Mouse (Mus musculus) liver, postnatal 0 days (tissue): ENCODE measurements around the gene Olfr1378. TPM values are rescaled to one million over a fixed set of nuclear protein-coding genes. Genes with fewer than 3 reads are reported as not detected.
A peak's percentile ranks its signal among the peaks of the same experiment; 100 is the strongest.

Experiments used
- ATAC-seq: fragments of 200-750 bp; cut with Nextera tagmentation; 2 replicates; pipeline ENCODE4 v1.8.0; 2017; ENCODE audit warnings: mild to moderate bottlenecking, moderate library complexity
- DNase-seq: peaks from one replicate; pipeline ENCODE4 v3.0.0-alpha.2; 2016
- H3K27ac ChIP-seq: fragments of 300-500 bp; sonication (generic); 2 replicates; pipeline ENCODE4 v1.5.1; 2014; ENCODE audit warnings: antibody characterized with exemption, moderate library complexity, mild to moderate bottlenecking, low read depth
- H3K27me3 ChIP-seq: fragments of 300-500 bp; sonication (generic); 2 replicates; pipeline ENCODE4 v1.6.1; 2014; ENCODE audit warnings: low read length, control low read depth, mixed read lengths; ENCODE audit not compliant: insufficient read depth
- H3K36me3 ChIP-seq: fragments of 300-500 bp; sonication (generic); replicated peaks from 2 replicates; pipeline ENCODE4 v1.6.1; 2014; ENCODE audit warnings: mild to moderate bottlenecking, control low read depth, low read length, moderate library complexity, mixed read lengths; ENCODE audit not compliant: insufficient read depth
- H3K4me1 ChIP-seq: fragments of 300-500 bp; sonication (generic); 2 replicates; pipeline ENCODE4 v1.6.1; 2014; ENCODE audit warnings: antibody characterized with exemption, mild to moderate bottlenecking, control low read depth; ENCODE audit not compliant: insufficient read depth
- H3K4me2 ChIP-seq: fragments of 300-500 bp; sonication (generic); 2 replicates; pipeline ENCODE4 v1.6.1; 2014; ENCODE audit warnings: low read depth, mild to moderate bottlenecking, low read length, moderate library complexity, mixed read lengths
- H3K4me3 ChIP-seq: fragments of 300-500 bp; sonication (generic); 2 replicates; pipeline ENCODE4 v1.5.1; 2014; ENCODE audit warnings: low read depth, low read length
- H3K9ac ChIP-seq: fragments of 300-500 bp; sonication (generic); replicated peaks from 2 replicates; pipeline ENCODE4 v1.6.1; 2014; ENCODE audit warnings: mild to moderate bottlenecking, moderate library complexity
- H3K9me3 ChIP-seq: fragments of 300-500 bp; sonication (generic); 2 replicates; pipeline ENCODE4 v1.6.1; 2016; ENCODE audit warnings: mild to moderate bottlenecking, control low read depth, low read length, mixed read lengths
- CTCF ChIP-seq: sonication (generic); IDR thresholded peaks from 2 replicates; pipeline ENCODE4 v1.5.1; 2016; ENCODE audit warnings: antibody characterized with exemption, low read depth
- EP300 ChIP-seq: IDR thresholded peaks from 2 replicates; pipeline ENCODE4 v1.6.1; 2016; ENCODE audit warnings: antibody characterized with exemption, low read depth, mild to moderate bottlenecking
- WGBS: fragments of 180-500 bp; shearing (Covaris S2); extraction: QIAGEN DNeasy Blood & Tissue Kit; methylation state at CpG from one replicate; pipeline ENCODE4 v1.1.7; 2014; ENCODE audit not compliant: insufficient replicate concordance; 5-methylcytosine and 5-hydroxymethylcytosine counted together
- polyA plus RNA-seq: library from polyadenylated mRNA; unstranded; fragments of >200 nt; fragmentation: Nextera tagmentation; extraction: Ambion mirVana; gene quantifications from 2 replicates; pipeline ENCODE4 v1.2.1, GENCODE M21; 2015

Olfr1378 gene
- polyA plus RNA-seq = not detected in 2 replicates

- TF ChIP-seq EP300 (no peak), CTCF (no peak)
- ATAC-seq (no peak), DNase-seq (no peak)
- no peak within 1 kb of the TSS for H3K27ac ChIP-seq
- no peaks in the 10 kb centered on the region for H3K9me3 ChIP-seq
- H3K4me1 ChIP-seq = no peaks in the 10 kb centered on the region
- H3K27me3 ChIP-seq = no peaks in the 10 kb centered on the region
- no peak within 1 kb of the TSS for H3K9ac ChIP-seq
- H3K4me3 ChIP-seq = no peak within 1 kb of the TSS
- 81% methylated on average over 11 of the region's 11 CpGs for WGBS
- no peak within 1 kb of the TSS for H3K4me2 ChIP-seq
- H3K36me3 ChIP-seq = no peaks in the 10 kb centered on the region
Observed at GRCm38 (mm10) chr11:50966230-50966629, at the start of gene Olfr1378. Gene Olfr1378 (plus strand): TSS chr11:50966530.

GRCm38 (mm10) chr11:50930469-50931014 is 35.8 kb upstream of the Olfr1378 start:
- no peaks in the 10 kb centered on the region for H3K36me3 ChIP-seq
- WGBS = 10% methylated on average over 14 of the region's 14 CpGs
- ATAC-seq (no peak), DNase-seq (no peak)
- H3K27me3 ChIP-seq = no peaks in the 10 kb centered on the region
- no peaks in the 10 kb centered on the region for H3K9me3 ChIP-seq
- H3K4me1 ChIP-seq = 0 out of 2 replicates have a peak, but pooled peaks cover 4% of the 10 kb centered on the region
- no peak overlapping the region for H3K27ac ChIP-seq
- TF ChIP-seq EP300 (no peak), CTCF (no peak)
- H3K4me3 ChIP-seq = peak overlapping the region; percentile 63
- H3K9ac ChIP-seq = peak overlapping the region; percentile 59; the same call in 1 of the 2 replicates
- H3K4me2 ChIP-seq = peak overlapping the region; percentile 92

- Histone ChIP-seq H3K4me1 (0 out of 2 replicates have a peak, but pooled peaks cover 4% of the 10 kb centered on the region), H3K9me3 (no peaks in the 10 kb centered on the region), H3K27ac (peak overlapping the region; percentile 39; the same call in 1 of the 2 replicates), H3K36me3 (no peaks in the 10 kb centered on the region), H3K9ac (peak overlapping the region; percentile 59), H3K4me2 (peak overlapping the region; percentile 92), H3K4me3 (peak overlapping the region; percentile 63), H3K27me3 (no peaks in the 10 kb centered on the region)
- 2% methylated on average over 16 of the region's 16 CpGs for WGBS
- peak; percentile 66 for ATAC-seq
- DNase-seq = peak; percentile 16
- TF ChIP-seq EP300 = no peak
- no peak for TF ChIP-seq CTCF
Observed at GRCm38 (mm10) chr11:50931021-50931420, 35.3 kb upstream of the Olfr1378 start.

- H3K4me2 ChIP-seq = peak within 1 kb of the TSS; percentile 92
- peak within 1 kb of the TSS; percentile 63 for H3K4me3 ChIP-seq
- TF ChIP-seq EP300 (no peak), CTCF (no peak)
- peak within 1 kb of the TSS; percentile 59 for H3K9ac ChIP-seq
- under 1% methylated on average over 18 of the region's 18 CpGs for WGBS
- H3K27me3 ChIP-seq = no peaks in the 10 kb centered on the region
- H3K4me1 ChIP-seq = 0 out of 2 replicates have a peak, but pooled peaks cover 4% of the 10 kb centered on the region
- ATAC-seq (peak; percentile 92), DNase-seq (peak; percentile 81)
- H3K27ac ChIP-seq = peak within 1 kb of the TSS; percentile 39; the same call in 1 of the 2 replicates
- H3K9me3 ChIP-seq = no peaks in the 10 kb centered on the region
- no peaks in the 10 kb centered on the region for H3K36me3 ChIP-seq
Observed at GRCm38 (mm10) chr11:50931451-50931866, 34.9 kb upstream of the Olfr1378 start, which contains the start of gene Zfp354b. Gene Zfp354b (minus strand): TSS chr11:50931633.

- H3K4me2 ChIP-seq = no peak overlapping the region; the same call in 1 of the 2 replicates
- no peaks in the 10 kb centered on the region for H3K9me3 ChIP-seq
- WGBS = 68% methylated on average over 1 of the region's 1 CpGs
- TF ChIP-seq EP300 = no peak
- TF ChIP-seq CTCF = no peak
- ATAC-seq = no peak
- H3K27ac ChIP-seq = no peak overlapping the region
- H3K27me3 ChIP-seq = no peaks in the 10 kb centered on the region
- 0 out of 2 replicates have a peak, but pooled peaks cover 4% of the 10 kb centered on the region for H3K4me1 ChIP-seq
- H3K36me3 ChIP-seq = no peaks in the 10 kb centered on the region
- DNase-seq = no peak
- no peak overlapping the region for H3K9ac ChIP-seq
- H3K4me3 ChIP-seq = 0 out of 2 replicates have a peak overlapping the region, but pooled peaks have one; percentile 63
Observed at GRCm38 (mm10) chr11:50932040-50932439, 34.3 kb upstream of the Olfr1378 start.

- Histone ChIP-seq H3K27ac (no peak overlapping the region), H3K36me3 (no peaks in the 10 kb centered on the region), H3K9ac (no peak overlapping the region), H3K4me2 (no peak overlapping the region), H3K4me1 (no peaks in the 10 kb centered on the region), H3K4me3 (no peak overlapping the region), H3K9me3 (no peaks in the 10 kb centered on the region), H3K27me3 (no peaks in the 10 kb centered on the region)
- DNase-seq (no peak), ATAC-seq (no peak)
- TF ChIP-seq EP300 = no peak
- TF ChIP-seq CTCF = no peak
- 62% methylated on average over 8 of the region's 8 CpGs for WGBS
Observed at GRCm38 (mm10) chr11:50938435-50938834, 27.9 kb upstream of the Olfr1378 start.
